Mouse (Mus musculus) bone marrow macrophage, adult 2 months (primary cell): Measurements from ENCODE around the gene AC124108.1. TPM values are rescaled to one million over a fixed set of nuclear protein-coding genes. Genes with fewer than 3 reads are reported as not detected.

Experiments
- H3K27ac ChIP-seq: 2 replicates; pipeline ENCODE4 v1.5.1; 2012; ENCODE audit warnings: low read depth, low read length; ENCODE audit not compliant: insufficient read depth
- H3K4me1 ChIP-seq: 2 replicates; pipeline ENCODE4 v1.6.1; 2012; ENCODE audit warnings: low read length; ENCODE audit not compliant: control insufficient read depth, insufficient read depth
- H3K4me3 ChIP-seq: 2 replicates; pipeline ENCODE4 v1.5.1; 2012; ENCODE audit warnings: mild to moderate bottlenecking, low read length, moderate library complexity; ENCODE audit not compliant: insufficient read depth
- CTCF ChIP-seq: IDR thresholded peaks from 2 replicates; pipeline ENCODE4 v1.5.1; 2012; ENCODE audit warnings: low read depth, mild to moderate bottlenecking, low read length, moderate library complexity
- POLR2A ChIP-seq: IDR thresholded peaks from 2 replicates; pipeline ENCODE4 v1.6.1; 2012; ENCODE audit warnings: mild to moderate bottlenecking, low read depth, low read length, borderline replicate concordance
- polyA plus RNA-seq: library from polyadenylated mRNA; stranded (reverse); fragments of >200 nt; gene quantifications from 2 replicates; pipeline ENCODE4 v1.2.4, GENCODE M21; 2012; ENCODE audit not compliant: missing spikeins, insufficient read depth, insufficient read length

Gene AC124108.1
- polyA plus RNA-seq, 1 experiment: not detected

DNA sequence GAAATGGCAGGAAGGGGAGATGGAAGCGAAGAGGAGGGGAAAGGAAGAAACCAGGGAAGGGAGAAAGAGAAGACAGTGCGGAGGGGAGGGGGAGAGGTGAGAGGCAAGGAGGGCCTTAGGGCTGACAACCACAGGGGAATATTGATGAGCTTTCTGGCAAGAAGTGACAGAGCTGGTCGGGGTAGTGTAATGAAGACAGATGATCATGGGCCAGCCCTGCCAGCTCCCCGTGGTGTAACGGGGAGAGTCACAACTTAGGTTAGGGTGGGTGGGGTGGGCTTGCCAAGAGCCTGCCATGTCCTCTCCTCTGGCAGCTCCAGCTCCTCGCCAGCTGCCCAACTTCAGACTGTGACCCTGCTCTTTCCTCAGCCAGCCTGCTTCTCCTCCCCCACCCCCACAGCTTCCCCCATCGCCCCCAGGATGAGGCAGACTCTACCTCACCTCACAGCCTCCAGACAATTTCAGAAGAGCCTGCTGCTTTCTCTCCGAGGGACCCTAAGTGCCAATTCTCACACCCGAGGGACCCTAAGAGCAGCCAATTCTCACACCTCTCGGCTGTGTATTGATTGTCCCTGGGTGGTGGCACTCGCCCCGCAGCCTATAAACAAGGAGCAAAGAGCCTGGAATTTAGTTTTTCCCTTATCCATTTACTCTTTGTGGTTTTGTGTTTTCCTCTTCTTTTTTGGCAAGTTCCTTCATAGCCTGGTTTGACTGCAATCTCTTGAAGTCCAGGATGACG is 26.3 kb upstream of the AC124108.1 start:
- no peak overlapping the region for H3K27ac ChIP-seq
- no peaks in the 10 kb centered on the region for H3K4me1 ChIP-seq
- TF ChIP-seq CTCF: no peak
- no peak for TF ChIP-seq POLR2A
- H3K4me3 ChIP-seq: no peak overlapping the region

DNA sequence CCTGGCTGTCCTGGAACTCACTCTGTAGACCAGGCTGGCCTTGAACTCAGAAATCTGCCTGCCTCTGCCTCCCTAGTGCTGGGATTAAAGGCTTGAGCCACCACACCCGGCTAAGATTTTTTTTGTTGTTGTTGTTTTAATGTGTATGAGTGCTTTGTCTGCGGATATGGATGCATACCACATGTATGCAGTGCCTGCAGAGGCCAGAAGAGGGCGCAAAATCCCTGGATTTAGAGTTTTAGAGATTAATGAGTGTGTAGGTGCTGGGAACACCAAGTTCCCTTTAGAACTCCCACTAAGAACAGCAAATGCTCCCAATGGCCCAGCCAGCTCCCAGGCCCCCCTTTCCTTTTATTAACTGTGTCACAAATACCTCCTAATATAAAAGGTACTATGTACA is 25.4 kb upstream of the AC124108.1 start:
- Histone ChIP-seq H3K4me1 (no peaks in the 10 kb centered on the region), H3K27ac (no peak overlapping the region), H3K4me3 (no peak overlapping the region)
- TF ChIP-seq POLR2A (no peak), CTCF (0 out of 2 replicates have a peak, but pooled peaks have one; percentile 7)

- no peak overlapping the region for H3K27ac ChIP-seq
- no peak overlapping the region for H3K4me3 ChIP-seq
- TF ChIP-seq CTCF (no peak), POLR2A (no peak)
- no peaks in the 10 kb centered on the region for H3K4me1 ChIP-seq
These were observed 23.0 kb upstream of the AC124108.1 start for GRCm38 (mm10) chr1:132168115-132168767.

GRCm38 (mm10) chr1:132170698-132171097 is 20.6 kb upstream of the AC124108.1 start:
- TF ChIP-seq CTCF (no peak), POLR2A (no peak)
- no peak overlapping the region for H3K4me3 ChIP-seq
- H3K4me1 ChIP-seq: no peaks in the 10 kb centered on the region
- no peak overlapping the region for H3K27ac ChIP-seq

DNA sequence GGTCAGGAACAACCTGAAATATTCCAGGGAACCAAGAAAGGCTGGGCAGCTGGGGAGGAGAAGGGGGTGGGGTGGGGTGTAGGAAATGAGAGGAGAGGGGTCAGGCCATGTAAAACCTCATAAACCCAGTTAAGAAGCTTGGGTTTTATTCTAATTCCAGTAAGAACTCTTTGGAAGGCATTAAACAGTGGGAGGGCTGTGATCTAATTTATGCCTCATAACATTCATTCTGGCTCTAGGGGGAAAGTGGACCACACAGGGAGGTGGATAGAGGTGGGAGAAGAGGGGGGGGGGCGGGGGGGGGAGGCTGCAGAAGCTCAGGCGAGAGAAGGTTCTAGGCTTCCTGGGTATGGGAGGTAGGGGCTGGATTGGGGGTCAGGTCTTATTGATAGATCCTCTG is 19.6 kb upstream of the AC124108.1 start:
- H3K4me1 ChIP-seq: no peaks in the 10 kb centered on the region
- no peak overlapping the region for H3K4me3 ChIP-seq
- TF ChIP-seq CTCF (no peak), POLR2A (no peak)
- H3K27ac ChIP-seq: no peak overlapping the region

- TF ChIP-seq POLR2A (no peak), CTCF (no peak)
- no peak overlapping the region for H3K27ac ChIP-seq
- no peak overlapping the region for H3K4me3 ChIP-seq
- H3K4me1 ChIP-seq: no peaks in the 10 kb centered on the region
These were observed 5.0 kb upstream of the AC124108.1 start for GRCm38 (mm10) chr1:132186303-132186702.

DNA sequence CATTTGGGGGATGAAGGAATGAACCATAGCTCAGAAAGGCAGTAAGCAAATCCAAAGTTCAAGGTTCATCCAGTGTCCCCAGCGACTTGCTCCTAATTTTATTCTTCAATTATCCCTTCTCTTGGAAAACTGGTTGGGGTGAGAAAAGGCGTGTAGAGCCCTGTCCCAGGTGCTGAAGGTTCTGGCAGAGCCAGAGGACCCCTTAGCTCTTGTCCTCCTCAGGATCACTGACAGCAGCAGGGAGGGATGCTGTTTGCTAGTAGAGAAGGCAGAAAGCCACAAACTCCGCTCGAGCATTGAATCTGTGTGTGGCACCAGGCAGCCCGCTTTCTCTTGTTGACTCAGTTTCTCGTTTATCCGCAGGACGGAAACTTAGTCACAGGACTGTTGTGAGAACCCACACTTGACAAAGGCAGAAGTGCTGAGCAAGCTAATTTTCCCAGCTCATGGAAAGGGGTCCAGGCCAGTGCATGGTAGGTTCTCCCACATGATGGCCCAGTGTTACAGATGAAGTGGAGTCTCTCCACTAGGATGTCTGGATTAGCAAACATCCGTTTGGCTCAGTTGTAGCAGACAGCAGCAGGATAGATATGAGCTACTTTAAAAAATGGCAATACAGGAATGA is 2.7 kb upstream of the AC124108.1 start:
- TF ChIP-seq POLR2A (no peak), CTCF (no peak)
- Histone ChIP-seq H3K27ac (no peak overlapping the region), H3K4me1 (no peaks in the 10 kb centered on the region), H3K4me3 (no peak overlapping the region)

DNA sequence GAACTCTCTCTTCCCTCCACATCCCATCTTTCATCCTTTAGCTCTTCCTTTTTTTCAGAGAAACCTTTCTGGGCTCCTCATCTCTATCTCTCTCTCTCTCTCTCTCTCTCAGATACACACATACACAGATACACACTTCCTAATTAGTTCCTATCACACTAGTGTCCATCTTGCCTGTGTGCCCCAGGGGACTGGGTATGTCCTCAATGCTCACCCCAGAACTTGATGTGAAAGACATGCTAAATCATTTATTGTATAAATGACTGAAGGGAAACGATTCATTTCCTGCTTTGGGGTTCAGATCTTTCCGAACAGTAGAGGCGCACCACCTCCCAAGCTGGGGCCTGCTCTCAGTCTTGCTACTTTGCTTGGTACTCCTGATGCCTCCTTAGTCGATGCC is 2.0 kb upstream of the AC124108.1 start:
- TF ChIP-seq POLR2A (no peak), CTCF (no peak)
- no peak overlapping the region for H3K4me3 ChIP-seq
- H3K27ac ChIP-seq: no peak overlapping the region
- H3K4me1 ChIP-seq: peaks cover 1% of the 10 kb centered on the region; the same call in 1 of the 2 replicates

GRCm38 (mm10) chr1:132190040-132190513 is 1.2 kb upstream of the AC124108.1 start:
- H3K4me3 ChIP-seq: peak overlapping the region; percentile 30
- TF ChIP-seq CTCF: no peak
- no peak for TF ChIP-seq POLR2A
- peaks cover 7% of the 10 kb centered on the region for H3K4me1 ChIP-seq
- no peak overlapping the region for H3K27ac ChIP-seq

GRCm38 (mm10) chr1:132190621-132191092 is 600 bp upstream of the AC124108.1 start:
- Histone ChIP-seq H3K4me1 (peaks cover 9% of the 10 kb centered on the region), H3K4me3 (peak overlapping the region; percentile 52), H3K27ac (no peak overlapping the region)
- no peak for TF ChIP-seq CTCF
- TF ChIP-seq POLR2A: no peak
